Mouse (Mus musculus): ENCODE results near the gene Gm21943. TPM values are rescaled to one million over a fixed set of nuclear protein-coding genes. Genes with fewer than 3 reads are reported as not detected.

Gm21943 gene
- total RNA-seq (2023) = not detected

DNA sequence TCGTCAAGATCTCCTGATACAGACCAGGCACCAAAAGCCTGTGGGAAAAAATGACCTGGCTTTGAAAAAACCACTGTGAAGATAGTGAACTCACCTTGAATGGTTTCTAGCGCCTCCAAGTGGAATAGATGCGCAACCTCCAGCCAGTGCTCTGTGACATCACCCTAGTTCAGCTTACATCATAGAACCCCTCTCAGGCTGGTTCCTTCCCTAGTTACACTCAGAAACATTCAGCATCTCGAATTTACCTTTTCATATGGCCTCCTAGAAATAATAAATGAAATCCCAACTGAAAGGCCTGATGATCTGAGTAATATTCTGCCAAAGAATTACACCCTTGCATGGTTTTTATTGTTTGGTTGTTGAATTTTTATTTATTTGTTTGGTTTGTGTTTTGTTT lies at the start of gene Gm21943:
Gm21943 (minus strand) TSS at position 101 of the 400 bp plus-strand sequence.

Other genes with a start within 250 kb of the Gm21943 start
- gene Gm28961, start 172.0 kb upstream of the Gm21943 start, total RNA-seq (2023) = not detected